Mouse (Mus musculus) lung, postnatal 4 days (tissue): Measurements from ENCODE around the gene Fgf14.
"Not testable (repeated sequence)": the region's sequence is repeated elsewhere in the genome, so short reads cannot be mapped to it uniquely, and the experiment has no call there.

ENCODE experiments used
- DNase-seq, 2 experiments: peaks; one replicate each; pipeline ENCODE4 v3.0.0; 2021

Fgf14 gene

GRCm38 (mm10) chr14:124474066-124474667 lies 202.8 kb downstream of the Fgf14 start:
- DNase-seq, result no peak

- no peak for DNase-seq
These were observed 206.0 kb downstream of the Fgf14 start for GRCm38 (mm10) chr14:124470909-124471308.

GRCm38 (mm10) chr14:124455120-124455519 lies 221.8 kb downstream of the Fgf14 start:
- no peak for DNase-seq

- DNase-seq, result no peak
These were observed 230.7 kb downstream of the Fgf14 start for GRCm38 (mm10) chr14:124446096-124446840.

DNA sequence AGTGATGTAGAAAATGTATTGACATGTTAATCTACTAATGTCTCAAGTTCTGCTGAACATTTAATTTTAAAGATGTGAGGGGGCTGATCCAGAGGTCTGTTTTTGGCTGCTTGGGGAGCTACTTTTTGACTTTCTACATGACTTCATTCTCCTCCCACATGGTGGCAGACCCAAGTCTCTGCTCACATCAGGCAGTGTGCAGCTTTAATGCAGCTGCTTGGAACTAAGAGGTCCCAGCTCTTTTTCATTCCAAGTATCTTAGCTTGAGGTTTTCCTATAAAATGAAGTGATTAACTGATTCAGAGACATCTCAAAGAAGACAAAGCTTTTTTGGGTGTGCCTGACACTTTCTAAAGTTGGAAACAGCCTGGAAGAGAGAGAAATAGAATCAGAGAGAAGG lies 232.1 kb downstream of the Fgf14 start:
- no peak for DNase-seq

DNA sequence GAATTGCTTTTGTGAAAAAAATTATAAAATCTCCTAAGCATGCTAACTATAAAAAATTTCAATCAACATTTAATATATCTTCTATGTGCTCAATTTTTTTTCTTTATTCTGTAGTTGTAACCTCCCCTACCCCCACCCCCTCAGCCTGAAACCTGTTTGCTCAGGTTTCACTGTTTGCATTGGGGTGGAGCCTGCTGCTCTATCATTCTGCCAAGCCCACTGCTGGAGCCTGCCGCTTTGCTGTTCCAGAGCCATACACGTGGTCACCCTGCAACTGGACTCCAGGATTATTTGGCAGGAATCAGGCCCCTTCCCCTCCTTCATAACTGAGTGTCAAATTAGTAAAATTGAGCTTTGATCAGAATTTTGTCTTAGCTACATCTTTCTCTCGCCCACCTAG lies 237.6 kb downstream of the Fgf14 start:
- not testable (repeated sequence) for DNase-seq

GRCm38 (mm10) chr14:124411890-124412289 lies 265.0 kb downstream of the Fgf14 start:
- no peak for DNase-seq

DNA sequence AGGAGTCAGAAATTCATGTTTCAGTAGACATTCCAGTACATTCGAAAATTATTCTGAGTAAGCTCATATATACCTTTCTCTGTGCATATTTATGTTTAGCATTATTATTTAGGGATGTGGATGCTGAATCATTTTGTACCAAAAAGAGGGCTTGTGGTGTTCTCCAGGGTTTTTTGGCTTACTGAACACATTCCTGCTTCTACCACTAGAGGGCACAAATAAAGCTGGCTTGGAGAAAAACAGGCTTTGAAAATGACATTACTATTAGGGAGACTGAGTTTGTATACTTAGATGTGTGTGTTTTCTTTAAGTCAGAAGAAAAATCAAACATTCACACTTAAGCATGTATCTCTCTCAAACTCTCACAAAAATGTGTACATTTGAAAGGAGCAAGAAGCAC lies 266.0 kb downstream of the Fgf14 start:
- DNase-seq, result no peak

DNA sequence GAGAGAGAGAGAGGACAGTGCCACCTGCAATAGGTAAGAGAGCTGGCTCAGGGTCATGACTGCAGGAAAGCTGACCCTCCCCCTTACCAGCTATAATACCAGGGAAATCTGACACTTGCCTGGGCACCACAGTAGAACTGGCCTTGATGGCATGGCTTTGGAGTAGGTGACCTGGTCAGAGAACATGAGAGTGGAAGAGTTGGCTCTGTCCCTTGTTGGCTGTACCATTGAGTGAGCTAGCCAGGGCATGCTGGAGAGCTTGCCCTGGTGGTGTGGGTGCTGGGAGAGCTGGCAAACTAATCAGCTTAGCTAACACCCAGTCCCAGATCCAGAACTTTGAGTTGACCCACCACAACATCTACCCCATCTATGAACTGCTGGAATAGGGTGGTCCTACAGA lies 348.5 kb downstream of the Fgf14 start:
- no peak for DNase-seq

DNA sequence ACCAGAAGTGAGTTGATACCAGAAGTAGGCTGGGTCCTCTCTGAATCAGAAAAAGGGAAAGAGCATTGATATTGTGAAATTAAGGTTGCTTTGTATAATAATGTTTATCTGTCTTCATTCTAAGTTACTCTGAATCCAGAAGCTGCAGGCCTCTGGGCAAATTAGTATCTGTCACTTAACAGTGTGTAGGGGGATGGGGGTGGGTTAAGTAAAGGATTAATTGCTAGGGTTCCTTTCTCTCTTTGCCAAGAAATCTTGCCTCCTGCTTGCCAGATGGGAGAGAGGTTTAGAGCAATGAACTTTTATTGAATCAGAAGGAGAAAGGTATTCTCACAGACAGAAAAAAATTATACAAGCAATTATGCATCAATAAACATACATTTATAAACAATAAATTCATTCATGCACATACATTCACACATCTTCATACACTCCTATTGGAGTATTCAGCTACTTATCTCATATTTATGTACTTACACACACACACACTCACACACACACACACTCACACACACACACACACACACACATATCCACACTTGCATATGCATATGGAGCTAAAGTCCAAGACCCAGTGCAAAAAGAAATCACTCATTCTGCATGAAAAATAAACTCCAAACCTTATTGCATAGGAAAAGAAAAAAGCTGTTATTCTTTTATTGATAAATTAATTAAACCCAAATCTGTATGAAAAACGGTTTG lies 357.8 kb downstream of the Fgf14 start:
- no peak for DNase-seq

GRCm38 (mm10) chr14:124315513-124315912 lies 361.4 kb downstream of the Fgf14 start:
- no peak for DNase-seq

- DNase-seq, result no peak
These were observed 389.9 kb downstream of the Fgf14 start for GRCm38 (mm10) chr14:124287027-124287426.

- no peak for DNase-seq
These were observed 398.5 kb downstream of the Fgf14 start for GRCm38 (mm10) chr14:124278384-124278944.

DNA sequence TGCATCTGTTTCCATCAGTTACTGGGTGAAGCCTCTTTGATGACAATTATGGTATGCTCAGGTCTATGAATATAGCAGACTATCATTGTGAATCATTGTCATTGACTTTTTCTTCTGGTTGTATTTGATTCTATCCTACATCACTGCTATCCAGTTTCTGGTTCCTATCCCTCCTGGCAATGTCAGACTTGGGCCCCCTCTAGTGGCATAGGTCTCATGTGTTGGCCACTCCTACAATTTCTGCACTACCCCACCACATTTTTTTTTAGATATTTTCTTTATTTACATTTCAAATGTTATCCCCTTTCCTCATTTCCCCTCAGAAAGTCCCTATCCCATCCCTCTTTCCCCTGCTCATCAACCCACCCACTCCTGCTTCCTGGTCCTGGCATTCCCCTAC lies 409.9 kb downstream of the Fgf14 start:
- no peak for DNase-seq

DNA sequence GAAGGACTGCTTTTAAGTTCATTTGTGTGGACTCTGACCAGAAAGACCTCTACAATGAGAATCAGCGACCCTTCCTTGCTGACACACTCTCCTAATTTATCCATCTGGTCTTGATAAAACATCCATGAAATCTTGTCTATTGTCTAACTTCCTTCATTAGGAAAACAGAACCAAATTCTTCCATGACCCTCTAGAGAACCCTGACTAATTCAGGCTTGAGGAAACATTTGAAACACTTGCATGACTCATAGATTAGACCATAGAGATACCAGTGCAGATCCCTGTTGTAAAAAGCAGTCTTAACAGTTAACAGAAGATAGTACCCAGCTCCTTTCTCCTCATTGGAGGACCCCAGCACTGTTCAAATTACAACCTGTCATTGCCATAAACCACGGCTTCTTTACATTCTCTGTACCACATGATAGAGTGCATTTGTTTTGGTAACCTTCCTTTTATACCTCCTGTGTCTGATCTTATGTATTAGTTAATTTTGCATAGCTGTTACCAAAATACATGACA lies 412.3 kb downstream of the Fgf14 start:
- DNase-seq, result no peak

GRCm38 (mm10) chr14:124263199-124263598 lies 413.7 kb downstream of the Fgf14 start:
- DNase-seq, result no peak

DNA sequence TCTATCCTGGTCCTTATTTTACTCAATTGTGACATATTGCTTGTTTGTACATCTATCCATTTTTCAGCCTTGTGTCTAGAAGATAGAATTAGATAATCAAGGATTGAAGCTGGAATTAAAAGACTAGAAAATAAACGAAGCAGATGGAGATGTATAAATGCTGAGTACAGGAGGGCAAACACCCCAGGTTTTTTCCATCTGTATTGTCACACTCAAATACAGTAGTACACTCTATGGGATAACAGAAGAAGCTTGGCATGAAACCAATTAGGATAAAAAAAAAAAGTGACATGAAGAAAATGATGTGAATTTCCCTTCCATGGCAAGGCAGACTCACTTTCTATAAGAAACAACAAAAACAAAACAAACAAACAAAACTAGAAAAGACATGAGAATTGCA lies 429.4 kb downstream of the Fgf14 start:
- DNase-seq, result no peak

GRCm38 (mm10) chr14:124223445-124223844 lies 453.5 kb downstream of the Fgf14 start:
- no peak for DNase-seq

DNA sequence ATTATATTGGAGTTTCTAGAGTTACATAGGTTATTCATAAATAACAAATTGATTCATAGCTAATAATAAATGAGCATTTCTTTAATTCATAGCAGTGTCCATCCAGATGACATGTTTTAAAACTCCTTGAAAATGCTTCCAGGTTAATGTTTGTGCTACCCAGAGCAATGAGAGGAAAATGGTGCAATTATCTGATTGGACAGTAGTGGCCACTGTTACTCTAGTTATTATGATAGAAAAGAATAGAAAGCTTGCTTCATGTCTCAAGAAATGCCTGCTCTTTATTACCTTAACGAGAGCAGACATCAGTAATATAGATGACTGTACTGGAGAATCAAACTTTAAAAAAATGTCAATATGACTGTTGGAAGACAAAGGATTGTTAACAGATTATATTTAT lies 454.5 kb downstream of the Fgf14 start:
- no peak for DNase-seq

DNA sequence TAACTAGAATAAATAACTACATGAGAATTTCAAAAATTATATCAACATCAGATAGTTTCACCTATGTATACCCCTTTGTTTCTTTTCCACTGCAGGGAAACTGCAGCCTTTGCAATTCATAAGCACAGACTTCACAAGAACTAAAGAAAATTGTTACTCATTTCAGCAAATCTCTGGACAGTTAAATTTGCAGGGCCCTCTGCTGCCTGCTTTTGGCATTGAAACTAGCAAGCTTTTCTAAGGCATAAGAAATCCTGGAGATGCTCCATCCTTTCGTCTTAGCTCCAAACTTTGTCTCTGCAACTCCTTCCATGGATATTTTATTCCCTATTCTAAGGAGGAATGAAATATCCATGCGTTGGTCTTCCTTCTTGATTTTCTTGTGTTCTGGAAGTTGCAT lies 455.9 kb downstream of the Fgf14 start:
- no peak for DNase-seq

GRCm38 (mm10) chr14:124195806-124196205 lies 481.1 kb downstream of the Fgf14 start:
- DNase-seq, result no peak

GRCm38 (mm10) chr14:124195331-124195730 lies 481.6 kb downstream of the Fgf14 start:
- DNase-seq, result no peak

DNA sequence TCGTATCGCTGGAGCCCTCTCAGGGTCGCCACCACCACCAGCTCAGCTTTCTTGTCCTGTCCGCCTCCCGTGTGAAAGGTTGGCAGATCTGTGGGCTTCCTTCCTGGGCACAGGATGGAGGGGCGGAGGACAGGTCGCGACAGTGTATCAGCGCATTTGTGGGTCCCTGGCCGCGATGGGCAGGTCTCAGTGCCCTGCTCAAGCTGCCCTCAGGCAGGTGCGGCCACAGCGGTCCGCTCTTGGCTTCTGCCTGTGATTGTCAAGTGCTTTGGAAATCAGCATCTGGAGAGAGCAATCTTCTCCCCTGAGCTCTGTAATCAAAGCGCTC lies 484.1 kb downstream of the Fgf14 start:
- DNase-seq, result no peak
